Mouse (Mus musculus): ENCODE measurements at regions not wholly inside any gene's neighbourhood (a gene's known extent, or its start where the extent isn't known, plus 50 kb on each side); places are given as distances from the start of the nearest gene placed in this dataset.

- DNase-seq: no peak
Observed at GRCm38 (mm10) chr3:117520461-117520860, 54.2 kb upstream of the Plppr5 start.

- DNase-seq: no peak
Observed at GRCm38 (mm10) chr3:117508090-117508489, 66.5 kb upstream of the Plppr5 start.

DNA sequence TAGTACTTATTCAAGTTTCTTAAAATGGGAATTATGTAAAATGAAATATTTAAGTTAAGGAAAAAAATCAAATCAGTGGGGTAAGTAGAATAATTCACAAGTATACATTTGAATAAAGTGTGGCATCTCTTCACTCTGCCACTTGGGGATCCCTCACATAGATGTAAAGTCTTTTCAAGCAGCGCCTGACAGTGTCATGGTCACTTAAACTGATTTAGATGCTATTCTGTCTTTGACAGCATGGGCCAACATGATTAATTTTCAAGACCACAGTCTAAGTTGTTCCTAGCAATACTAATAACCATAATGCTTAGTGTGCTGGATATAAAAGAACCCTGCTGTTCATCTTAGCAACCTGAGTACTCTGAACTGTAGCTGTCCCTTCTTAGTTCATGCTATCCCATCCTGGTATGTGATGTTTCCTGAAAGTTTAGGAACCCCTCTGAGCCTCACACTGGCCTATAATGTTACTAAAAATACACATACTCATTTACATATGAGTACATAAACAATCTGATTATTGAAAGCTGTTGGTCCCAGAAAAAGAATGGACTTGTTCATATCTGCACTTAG, 68.4 kb upstream of the Plppr5 start:
- DNase-seq: no peak

GRCm38 (mm10) chr3:117501107-117501506, 73.5 kb upstream of the Plppr5 start:
- DNase-seq: no peak

- DNase-seq: no peak
Observed at GRCm38 (mm10) chr3:117498138-117498897, 76.3 kb upstream of the Plppr5 start.

GRCm38 (mm10) chr3:117494118-117494517, 80.5 kb upstream of the Plppr5 start:
- peak; percentile 16 for DNase-seq

- no peak for DNase-seq
Observed at GRCm38 (mm10) chr3:117487281-117488027, 87.2 kb upstream of the Plppr5 start.

DNA sequence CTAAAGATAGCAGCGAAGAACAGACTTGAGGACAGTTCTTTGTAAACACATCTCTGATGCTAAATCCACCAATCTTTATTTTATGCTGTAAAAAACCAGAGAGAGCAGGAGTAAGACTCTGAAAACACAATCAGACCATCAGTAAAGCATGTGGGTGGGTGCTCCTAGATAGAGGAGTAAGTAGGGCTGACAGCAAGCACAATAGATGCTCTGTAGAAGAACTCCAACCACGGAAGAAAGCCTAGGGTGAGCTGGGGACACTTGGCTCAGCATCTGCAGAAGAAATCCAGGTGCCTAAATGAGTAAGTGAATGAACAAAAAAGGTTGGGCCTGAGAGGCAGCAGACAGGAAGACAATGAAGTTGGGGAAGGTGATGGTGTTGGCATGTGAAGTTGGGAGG, 88.3 kb upstream of the Plppr5 start:
- DNase-seq: no peak

DNA sequence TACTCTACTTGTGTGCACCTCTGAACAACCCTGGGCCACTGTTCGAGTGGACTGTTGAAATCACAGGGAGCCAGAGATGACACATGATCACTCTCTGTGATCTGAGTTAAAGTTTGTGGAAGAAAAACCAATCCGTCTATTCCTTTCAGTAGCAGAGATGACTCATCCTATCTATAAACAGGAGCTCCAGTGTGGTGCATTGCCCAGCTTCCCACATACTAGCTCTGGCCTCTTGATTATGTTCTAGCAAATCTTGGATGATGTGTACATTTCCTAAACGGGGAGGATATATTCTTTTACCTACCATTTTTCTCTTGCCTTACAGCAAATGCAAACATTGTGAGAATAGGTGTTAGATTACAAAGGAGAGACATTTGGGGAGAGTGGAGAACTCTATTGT, 94.5 kb upstream of the Plppr5 start:
- DNase-seq: no peak

DNA sequence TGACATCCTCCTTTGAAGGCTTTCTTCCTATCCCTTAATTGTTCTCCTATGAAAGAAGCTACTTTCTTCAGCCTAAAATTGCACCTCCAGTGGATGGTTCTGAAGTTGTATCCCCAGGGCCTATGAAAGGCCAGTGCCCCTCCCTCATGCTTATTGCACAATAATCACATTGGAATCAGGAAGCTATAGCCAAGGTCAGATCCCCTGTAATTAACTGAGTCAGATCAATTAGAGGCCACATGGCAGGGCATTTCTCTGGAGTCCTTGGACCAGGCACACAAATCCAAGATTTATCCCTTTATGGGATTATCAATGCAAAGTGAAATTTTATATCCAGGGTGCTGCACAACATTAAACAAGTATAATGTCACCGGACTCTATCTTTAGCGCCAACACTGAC, 98.8 kb upstream of the Plppr4 start:
- DNase-seq: no peak

- DNase-seq: no peak
Observed at GRCm38 (mm10) chr3:117450559-117450958, 89.9 kb upstream of the Plppr4 start.

DNA sequence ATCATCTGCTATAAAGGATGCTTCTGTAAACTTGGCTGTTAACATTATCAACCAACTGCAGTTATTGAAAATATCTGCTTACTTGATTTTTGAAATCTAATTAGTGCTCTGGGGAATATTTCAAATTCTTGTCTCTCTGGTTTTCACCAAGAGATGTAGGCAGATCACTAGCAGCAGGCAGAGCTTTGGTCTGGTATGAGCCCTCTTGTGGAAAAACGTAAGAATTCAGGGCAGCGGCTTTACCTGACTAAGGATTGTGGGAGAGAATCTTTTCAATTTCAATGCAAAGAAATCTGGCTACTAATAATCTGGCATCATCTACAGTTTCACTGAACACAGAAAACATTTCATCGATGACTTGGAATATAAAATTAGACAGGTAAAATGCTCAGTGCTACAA, 81.2 kb upstream of the Plppr4 start:
- DNase-seq: no peak

GRCm38 (mm10) chr3:117440294-117440693, 79.6 kb upstream of the Plppr4 start:
- no peak for DNase-seq

- DNase-seq: peak; percentile 60
Observed at GRCm38 (mm10) chr3:117438473-117439114, 77.9 kb upstream of the Plppr4 start.

DNA sequence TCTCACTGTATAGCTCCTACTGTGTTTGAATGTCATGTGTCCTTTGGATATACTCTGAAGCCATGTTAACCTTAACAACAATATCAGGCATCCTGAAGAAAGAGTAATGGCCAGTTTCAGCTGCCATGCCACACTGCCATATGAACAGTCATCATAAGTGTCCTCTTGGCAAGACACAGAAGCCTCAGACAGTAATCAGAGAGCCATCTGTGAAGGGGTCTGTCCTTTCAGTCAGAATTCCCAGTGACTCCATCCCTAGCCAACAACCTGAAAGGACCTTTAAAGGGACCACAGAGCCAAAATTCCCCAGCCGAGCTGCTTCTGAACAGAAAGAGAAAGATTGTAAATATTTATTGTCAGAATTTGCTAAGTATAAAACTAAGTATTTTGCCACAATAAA, 63.9 kb upstream of the Plppr4 start:
- no peak for DNase-seq

- DNase-seq: no peak
Observed at GRCm38 (mm10) chr3:117412896-117413747, 52.4 kb upstream of the Plppr4 start.
